Mouse (Mus musculus): Measurements from ENCODE around the gene H1fnt.

DNA sequence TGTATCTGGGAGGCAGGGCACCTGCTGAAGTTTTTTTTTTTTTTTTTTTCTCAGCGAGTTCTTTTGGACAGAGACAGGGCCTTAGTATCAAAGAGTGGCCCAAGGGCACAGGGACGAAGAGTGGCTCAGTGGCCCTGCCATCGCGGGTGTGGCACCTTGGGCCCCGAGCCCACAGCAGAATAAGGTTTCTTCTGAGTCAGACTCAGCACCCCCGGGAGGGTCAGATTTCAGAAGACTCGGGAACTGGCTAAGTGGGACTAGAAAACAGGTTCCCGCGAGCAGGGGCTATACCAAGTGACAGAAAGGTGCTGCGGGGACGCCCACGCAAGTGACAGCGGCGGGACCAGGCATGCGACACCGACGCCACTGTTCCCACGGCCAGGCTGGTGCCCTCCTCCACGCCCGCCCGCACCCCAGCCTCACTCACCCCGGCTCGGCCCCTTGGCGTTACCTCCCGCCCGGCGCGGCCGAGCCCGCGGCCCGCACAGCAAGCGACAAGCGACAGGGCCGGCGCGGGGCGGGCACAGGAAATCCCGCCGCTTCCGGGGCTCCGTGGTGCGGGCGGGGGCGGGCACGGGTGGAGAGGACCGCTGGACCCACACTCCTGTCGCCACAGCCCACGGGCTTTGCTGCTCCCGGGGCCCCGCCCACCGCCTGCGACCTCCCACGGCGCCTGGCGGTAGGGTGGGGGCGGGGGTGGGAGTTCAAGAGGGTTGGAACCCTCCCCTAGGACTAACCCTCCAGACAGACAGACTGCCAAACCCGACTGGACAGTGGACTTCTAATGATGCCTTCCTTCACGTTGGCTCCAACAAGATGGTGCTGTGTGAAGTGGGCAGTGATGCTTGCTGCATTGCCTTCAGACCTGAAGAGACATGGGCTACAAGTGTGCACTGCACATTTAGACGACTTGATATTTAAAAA, 38.8 kb upstream of the H1fnt start, which contains the start of gene Zfp641:
- TF ChIP-seq CTCF (IDR thresholded peaks at IDR 0.05; ENCODE audit: borderline replicate concordance, insufficient read depth, low read length) (no peak), POLR2A (IDR thresholded peaks at IDR 0.05; ENCODE audit: low read depth, low read length) (no peak)
